Mouse (Mus musculus): Measurements from ENCODE around the gene Ctss. TPM values are rescaled to one million over a fixed set of nuclear protein-coding genes. Genes with fewer than 3 reads are reported as not detected.

Ctss gene
- polyA plus RNA-seq, 2 experiments from 2014 or later, result 433 to 466 TPM

DNA sequence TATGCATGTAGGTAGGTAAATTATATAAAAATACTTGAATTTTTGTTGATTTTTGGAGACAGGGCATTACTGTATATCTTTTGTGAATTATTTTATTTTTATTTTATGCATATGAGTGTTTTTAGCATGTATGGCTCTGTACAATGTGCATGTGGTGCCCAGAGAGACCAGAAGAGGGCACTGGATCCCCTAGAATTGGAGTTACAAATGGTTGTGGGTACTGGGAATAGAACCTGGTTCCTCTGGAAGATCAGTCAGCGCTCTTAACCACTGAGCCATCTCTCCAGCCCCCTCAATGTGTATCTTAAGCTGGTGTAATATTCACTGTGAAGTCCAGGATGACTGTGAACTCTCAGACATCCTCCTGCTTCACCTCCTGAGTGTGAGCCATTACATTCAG is 8.3 kb downstream of the Ctss start:
- no peak for ATAC-seq

DNA sequence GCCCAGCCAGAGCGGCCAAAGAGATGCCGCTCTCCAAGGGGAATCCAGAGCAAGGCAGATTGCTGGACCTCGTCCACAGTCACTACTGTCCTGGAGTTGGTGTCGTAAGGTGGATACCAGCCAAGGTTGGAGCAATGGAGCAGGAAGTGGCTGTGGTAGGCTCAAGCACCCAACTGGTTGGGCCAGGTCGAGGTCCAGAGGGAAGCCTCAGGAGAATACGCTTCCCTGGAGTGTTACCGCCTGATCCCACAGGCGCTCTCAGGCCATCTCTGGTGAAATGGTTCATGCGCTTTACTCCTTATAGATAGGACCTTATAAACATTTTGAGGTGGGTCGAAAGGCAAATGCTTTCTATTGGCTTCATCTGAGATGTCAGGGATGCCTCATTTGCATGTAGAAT is 12.3 kb downstream of the Ctss start:
- ATAC-seq, result no peak

DNA sequence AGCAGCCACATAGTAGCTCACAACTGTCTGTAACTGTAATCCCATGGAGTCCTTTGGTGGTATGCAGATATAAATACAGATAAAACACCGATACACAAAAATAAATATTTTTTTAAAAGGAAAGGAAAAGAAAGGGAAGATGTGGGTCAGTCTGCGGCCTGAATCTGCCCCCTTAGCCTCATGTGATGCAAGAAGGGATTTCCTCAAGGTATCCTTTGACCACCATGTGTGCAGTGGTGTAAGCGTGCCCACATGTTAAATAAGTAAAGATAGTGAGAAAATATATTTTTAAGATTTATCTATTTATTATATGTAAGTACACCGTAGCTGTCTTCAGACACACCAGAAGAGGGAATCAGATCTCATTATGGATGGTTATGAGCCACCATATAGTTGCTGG is 13.3 kb downstream of the Ctss start:
- ATAC-seq, result no peak

DNA sequence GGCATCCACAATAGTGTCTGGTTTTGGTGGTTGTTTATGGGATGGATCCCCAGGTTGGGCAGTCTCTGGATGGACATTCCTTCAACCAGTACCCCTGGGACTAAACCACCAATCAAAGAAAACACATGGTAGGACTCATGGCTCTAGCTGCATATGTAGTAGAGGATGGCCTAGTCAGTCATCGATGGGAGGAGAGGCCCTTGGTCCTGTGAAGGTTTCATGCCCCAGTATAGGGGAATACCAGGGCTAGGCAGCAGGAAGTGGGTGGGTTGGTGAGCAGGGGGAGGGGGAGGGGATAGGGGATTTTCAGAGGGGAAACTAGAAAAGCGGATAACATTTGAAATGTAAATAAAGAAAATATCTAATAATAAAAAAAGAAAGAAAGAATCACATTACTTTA is 14.6 kb downstream of the Ctss start:
- peak; percentile 74 for ATAC-seq

DNA sequence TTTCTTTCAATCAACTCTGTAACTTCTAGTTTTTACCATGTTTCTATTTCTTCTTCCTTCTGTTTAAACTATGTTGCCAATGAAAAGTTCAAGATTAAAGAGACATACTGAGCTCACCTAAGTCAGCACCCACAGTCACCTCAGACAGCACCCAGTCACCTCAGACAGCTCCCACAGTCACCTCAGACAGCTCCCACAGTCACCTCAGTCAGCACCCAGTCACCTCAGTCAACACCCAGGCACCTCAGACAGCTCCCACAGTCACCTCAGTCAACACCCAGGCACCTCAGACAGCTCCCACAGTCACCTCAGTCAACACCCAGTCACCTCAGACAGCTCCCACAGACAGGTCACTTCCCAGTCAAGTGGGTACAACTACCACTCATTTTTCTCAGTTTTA is 15.6 kb downstream of the Ctss start:
- peak; percentile 19 for ATAC-seq

DNA sequence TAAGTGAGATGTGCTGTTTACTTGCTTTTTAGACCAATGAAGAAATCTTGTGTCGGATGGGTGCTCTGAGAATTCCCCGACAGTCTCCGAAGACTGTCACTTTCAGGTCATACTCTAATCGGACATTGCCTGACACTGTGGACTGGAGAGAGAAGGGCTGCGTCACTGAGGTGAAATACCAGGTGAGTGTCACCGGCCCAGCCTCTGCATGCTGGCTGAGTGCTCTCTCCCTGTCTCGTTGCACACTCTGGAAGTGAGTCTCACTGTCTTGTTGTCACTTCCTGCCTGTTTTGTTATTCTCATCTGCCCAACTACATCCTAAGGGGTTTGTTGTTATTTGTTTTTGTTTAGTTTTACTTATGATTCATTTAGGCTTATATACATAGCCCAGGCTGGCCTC is 16.4 kb downstream of the Ctss start:
- ATAC-seq, result no peak

DNA sequence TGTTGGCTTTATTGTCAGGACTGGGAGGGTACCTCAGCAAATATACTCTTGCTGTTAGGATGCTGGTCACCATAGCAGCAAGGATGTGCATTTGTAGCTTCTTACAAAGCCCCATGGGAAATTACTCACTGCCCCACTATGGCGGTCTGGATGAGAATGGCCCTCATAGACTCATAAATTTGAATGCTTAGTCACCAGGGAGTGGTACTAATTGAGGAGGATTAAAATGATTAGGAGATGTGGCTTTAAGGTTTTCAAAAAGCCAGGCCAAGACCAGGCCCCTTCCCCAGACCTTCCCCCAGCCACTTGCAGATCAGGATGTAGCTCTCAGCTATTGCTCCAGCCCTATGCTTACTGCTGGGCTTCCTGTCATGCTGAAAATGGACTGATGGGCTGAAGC is 23.6 kb downstream of the Ctss start:
- no peak for ATAC-seq

DNA sequence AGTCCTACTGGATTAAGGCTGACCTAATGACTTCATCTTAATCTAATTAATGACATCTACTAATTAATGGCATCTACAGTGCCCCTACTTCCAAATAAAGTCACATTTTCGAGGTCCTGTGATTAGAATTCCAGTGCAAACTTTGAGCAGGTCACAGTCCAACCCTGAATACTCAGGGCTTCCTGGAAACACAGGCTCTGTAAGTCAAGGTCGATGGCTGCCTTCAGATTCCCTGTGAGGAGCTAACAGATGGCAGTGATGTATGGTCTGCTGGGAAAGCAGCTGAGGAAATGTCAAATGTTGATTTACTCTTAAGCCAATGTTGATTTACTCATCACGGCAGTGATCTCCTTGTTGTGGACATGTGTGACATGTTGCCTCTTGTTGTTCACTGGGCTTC is 27.4 kb downstream of the Ctss start:
- no peak for ATAC-seq

DNA sequence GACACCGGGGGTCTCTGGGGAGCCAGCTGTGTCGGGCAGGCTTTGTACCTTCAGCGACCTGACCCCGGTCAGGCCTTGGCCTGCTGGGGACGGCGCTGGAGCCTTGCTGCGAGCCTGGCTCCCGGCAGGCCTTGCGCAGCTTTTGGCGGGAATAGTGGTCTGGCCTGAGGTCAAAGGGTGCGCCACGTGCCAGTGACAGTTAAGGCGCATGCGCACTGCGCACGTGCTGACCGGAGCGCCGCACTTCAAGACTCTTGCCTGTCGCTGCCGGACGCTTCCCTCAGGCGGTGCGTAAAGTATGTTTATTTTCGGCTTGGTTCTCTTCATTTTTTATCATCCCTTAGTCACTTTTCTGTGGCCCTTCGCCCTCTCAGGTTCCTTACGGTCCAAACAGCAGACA is 32.9 kb downstream of the Ctss start, which contains the start of gene Hormad1:
Gene Hormad1, plus strand, starts transcription at position 241 of the 400 bp plus-strand sequence.
- ATAC-seq, result no peak

DNA sequence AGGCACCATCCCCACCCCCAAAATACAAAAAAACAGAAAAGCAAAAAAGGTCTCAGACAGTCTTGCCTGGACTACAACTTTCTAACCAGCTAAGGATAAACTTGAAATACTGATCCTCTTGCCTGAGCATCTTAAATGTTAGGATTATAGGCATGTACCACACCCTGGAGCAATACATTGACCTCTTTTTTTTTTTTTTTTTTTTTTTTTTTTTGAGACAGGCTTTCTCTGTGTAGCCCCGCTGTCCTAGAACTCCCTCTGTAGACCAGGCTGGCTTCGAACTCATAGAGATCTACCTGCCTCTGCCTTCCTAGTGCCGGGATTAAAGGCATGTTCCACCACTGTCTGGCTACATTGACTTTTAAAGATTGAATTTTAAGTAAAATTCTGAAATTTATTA is 34.2 kb downstream of the Ctss start:
- no peak for ATAC-seq

DNA sequence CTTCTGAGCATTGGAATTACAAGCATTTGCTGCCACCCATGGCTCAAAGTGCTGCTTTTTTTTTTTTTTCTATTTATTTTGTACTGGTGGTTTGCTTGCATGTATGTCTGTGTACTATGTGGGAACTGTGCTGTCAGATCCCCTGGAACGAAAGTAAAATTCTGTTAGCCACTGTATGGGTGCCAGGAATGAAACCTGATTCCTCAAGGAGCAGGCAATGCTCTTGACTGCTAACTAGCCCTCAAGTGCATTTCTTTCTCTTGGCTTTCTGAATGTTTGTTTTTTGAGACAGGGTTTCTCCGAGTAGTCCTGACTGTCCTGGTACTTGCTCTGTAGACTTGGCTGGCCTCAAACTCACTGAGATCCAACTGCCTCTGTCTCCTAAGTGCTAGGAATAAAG is 35.2 kb downstream of the Ctss start:
- no peak for ATAC-seq

DNA sequence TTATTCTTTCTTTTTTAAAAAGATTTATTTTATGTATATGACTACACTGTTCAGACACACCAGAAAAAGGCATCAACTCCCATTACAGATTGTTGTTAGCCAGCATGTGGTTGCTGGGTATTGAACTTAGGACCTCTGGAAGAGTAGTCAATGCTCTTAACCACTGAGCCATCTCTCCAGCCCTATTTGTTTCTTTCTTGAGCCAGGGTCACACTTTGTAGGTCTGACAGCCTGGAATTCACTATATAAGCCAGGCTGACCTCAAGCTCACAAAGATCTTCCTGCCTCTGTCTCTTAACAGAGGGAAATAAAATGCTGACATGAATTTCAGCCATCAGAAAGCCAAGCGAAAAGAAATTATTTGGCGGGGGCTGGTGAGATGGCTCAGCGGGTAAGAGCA is 43.0 kb downstream of the Ctss start:
- no peak for ATAC-seq

DNA sequence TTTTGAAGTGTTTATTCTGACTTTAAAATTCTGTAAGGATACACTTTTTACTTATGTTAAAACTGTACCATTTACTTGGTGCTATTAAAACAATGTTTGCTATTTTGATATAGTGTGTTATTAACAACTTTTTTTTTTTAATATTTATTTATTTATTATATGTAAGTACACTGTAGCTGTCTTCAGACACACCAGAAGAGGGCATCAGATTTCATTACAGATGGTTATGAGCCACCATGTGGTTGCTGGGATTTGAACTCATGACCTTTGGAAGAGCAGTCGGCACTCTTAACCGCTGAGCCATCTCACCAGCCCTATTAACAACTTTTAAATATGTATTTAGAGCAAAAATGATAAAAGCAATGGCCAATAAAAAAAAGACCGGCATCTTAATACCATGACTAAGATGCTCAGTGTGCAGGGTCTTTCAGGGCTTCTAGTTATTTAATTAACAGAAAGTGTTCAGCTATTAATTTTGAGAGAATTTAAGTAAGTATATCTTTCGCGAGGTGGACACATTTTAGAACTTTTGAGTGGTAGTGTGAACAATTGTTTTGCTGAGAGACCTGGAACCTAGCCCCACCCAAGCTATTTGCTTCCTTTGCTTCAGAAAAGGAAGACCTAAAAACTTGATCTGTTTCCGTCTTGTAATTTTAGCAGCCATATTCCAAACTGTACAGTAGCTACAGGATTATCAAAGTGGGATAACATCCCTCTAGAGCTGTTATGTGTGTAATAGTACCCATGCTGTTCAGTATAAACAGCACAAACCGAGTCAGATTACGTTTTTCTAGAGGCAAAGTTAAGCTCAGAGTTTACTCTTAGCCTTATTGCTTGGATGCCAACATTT is 61.4 kb downstream of the Ctss start:
- no peak for ATAC-seq

DNA sequence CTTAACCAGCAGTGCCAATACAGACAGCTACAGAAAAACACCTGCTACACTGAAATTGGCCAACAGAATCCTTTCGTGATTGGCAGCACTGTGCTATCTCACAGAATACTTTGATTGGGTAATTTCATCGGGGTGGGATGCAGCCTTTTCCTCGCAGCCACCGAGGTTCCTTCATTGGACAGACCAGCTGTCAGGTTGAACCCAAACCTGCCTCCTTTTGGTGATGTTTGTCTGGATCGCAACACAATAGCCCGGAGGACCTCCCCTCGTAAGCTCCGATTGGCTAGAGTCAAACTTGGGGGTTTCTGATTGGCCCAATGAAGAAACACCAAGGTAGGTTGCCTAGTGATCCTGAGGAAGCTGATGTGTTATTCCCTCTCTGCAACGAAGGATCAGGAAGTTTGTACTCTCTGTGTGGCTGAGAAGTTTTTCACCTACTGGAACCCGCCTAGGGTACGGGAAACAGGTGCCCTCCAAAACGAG is 62.1 kb downstream of the Ctss start, which contains the start of gene Golph3l:
Gene Golph3l, plus strand, starts transcription at position 331 of the 483 bp plus-strand sequence.
- peak; percentile 100 for ATAC-seq

DNA sequence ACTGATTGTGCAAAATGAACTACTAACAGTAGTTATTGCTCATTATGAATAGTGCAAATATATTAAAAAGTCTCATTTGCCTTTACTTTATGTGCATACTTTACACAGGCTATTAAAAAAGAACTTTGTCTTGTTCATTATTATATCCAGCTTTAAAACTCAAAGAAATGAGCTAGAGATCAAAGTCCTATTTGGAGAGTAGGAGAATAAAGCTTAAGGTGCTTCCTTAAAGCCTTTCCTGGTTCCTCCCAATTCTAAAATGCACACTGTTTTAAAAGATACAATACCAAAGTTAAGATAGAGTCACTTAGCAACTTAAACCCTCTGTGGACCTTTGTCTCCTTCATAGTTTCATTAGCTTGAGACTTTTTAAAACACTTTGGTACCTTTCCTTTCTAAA is 72.1 kb downstream of the Ctss start:
- ATAC-seq, result no peak

DNA sequence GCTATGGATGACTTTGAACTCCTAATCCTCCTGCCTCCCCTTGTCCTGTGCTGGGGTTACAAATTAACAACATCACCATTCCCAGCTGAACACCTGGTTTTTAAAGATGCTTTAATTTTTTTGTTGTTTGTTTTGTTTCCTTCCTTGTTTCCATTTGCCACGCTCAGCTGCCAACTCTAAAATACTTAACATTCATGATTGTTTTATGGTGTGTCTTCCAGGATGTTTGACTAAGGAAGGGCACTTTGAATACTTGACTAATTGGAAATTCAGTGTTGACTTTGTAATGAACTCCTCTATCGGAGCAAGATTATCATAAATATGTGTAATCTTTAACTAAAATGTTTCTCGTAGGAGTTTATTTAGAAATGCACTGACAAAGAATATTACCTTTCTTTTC is 74.7 kb downstream of the Ctss start:
- no peak for ATAC-seq

Other genes starting within 250 kb of the Ctss start
- gene Mindy1, start 245.4 kb upstream of the Ctss start, polyA plus RNA-seq (2017; shearing (Covaris generic)), result 10 to 100 TPM; 22.1 to 25.3 TPM
- 10 to 100 TPM in 1 of 2 experiments, 1 to 10 TPM in 1; 6.3 to 10.1 TPM for gene Prune1, start 244.7 kb upstream of the Ctss start, polyA plus RNA-seq (2017; shearing (Covaris generic))
- gene Anxa9, start 219.6 kb upstream of the Ctss start, polyA plus RNA-seq (2017; shearing (Covaris generic)), result 1 to 10 TPM in 1 of 2 experiments, under 1 TPM in 1; 0.42 to 1.1 TPM
- 100 to 1,000 TPM; 168 to 244 TPM for gene Cers2, start 212.0 kb upstream of the Ctss start, polyA plus RNA-seq (2017; shearing (Covaris generic))
- gene Setdb1, start 169.6 kb upstream of the Ctss start, polyA plus RNA-seq (2017; shearing (Covaris generic)), result 10 to 100 TPM; 20.2 to 26.6 TPM
- not detected for gene 4930558C23Rik, start 123.9 kb upstream of the Ctss start, polyA plus RNA-seq (2017; shearing (Covaris generic))
- gene Arnt, start 92.4 kb upstream of the Ctss start, polyA plus RNA-seq (2017; shearing (Covaris generic)), result 10 to 100 TPM; 38.3 to 49.0 TPM
- gene Ctsk, start 27.5 kb upstream of the Ctss start, polyA plus RNA-seq (2017; shearing (Covaris generic)), result 1 to 10 TPM in 1 of 2 experiments, not detected in 1; 1.1 TPM
- not detected for gene Hormad1, start 32.9 kb downstream of the Ctss start, polyA plus RNA-seq (2017; shearing (Covaris generic))
- gene Golph3l, start 62.1 kb downstream of the Ctss start, polyA plus RNA-seq (2017; shearing (Covaris generic)), result 10 to 100 TPM; 24.6 to 29.6 TPM
- gene Ensa, start 98.2 kb downstream of the Ctss start, polyA plus RNA-seq (2017; shearing (Covaris generic)), result 10 to 100 TPM; 81.6 to 97.8 TPM
- gene Mcl1, start 132.0 kb downstream of the Ctss start, polyA plus RNA-seq (2017; shearing (Covaris generic)), result 10 to 100 TPM; 61.0 to 96.6 TPM
- gene Adamtsl4, start 161.1 kb downstream of the Ctss start, polyA plus RNA-seq (2017; shearing (Covaris generic)), result 1 to 10 TPM; 2.3 to 5.2 TPM
- gene Ecm1, start 212.8 kb downstream of the Ctss start, polyA plus RNA-seq (2017; shearing (Covaris generic)), result 100 to 1,000 TPM; 203 to 284 TPM
- gene Tars2, start 233.4 kb downstream of the Ctss start, polyA plus RNA-seq (2017; shearing (Covaris generic)), result 100 to 1,000 TPM in 1 of 2 experiments, 10 to 100 TPM in 1; 88.1 to 108 TPM

Data from CD4-positive, CD25-positive, alpha-beta regulatory T cell, adult 4 months (primary cell).